Mouse (Mus musculus): ENCODE results near the gene Syn3. TPM values are rescaled to one million over a fixed set of nuclear protein-coding genes. Genes with fewer than 3 reads are reported as not detected.
A peak's percentile ranks its signal among the peaks of the same experiment; 100 is the strongest.
"Not testable (repeated sequence)": the region's sequence is repeated elsewhere in the genome, so short reads cannot be mapped to it uniquely, and the experiment has no call there.

Syn3 gene
- polyA plus RNA-seq, 1 experiment from 2014 or later, result 8.5 TPM

DNA sequence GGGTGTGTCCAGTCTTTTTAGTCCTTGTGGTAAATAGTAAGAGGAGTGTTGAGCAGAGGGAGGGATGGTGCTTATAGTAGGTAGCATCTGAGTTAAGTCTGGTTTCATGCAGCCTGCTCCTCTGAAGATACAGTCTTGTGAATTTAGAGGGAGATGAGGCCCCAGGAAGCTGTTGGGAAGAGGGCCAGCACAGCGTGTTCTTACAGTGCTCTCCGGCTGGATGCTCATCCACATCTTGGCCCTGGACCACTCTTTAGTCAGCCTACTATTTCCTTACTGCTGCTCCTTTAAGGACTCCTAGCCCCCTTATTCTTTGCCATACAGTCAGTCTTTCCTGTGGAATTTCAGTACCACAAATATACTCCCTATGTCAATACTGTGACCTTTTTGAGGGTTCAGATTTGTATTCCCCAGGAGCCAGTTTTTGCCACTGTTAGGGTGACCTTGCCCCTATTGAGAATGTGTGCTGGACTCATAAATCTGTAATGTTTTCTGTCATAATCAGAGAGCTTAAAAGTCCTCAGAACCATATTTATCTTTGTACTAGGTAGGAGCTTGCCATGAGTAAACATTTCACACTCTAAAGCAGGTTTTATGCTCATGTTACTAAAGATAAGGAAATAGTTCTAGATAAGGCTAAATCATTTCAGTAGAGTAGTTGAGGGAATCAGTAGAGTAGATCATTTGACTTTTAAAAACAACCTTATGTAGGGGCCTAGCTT, 464.5 kb downstream of the Syn3 start:
- DNase-seq (ENCODE audit: low spot score) (no peak), ATAC-seq (no peak)
- no peaks in the 10 kb centered on the region for H3K9me3 ChIP-seq (replicated peaks; ENCODE audit: control insufficient read depth, low read length)
- H3K4me2 ChIP-seq (ENCODE audit: low read length), result no peak overlapping the region
- no peak overlapping the region for H3K4me3 ChIP-seq (ENCODE audit: low read depth, low read length)
- 76% methylated on average over 2 of the region's 2 CpGs for WGBS
- no peak overlapping the region for H3K27ac ChIP-seq (ENCODE audit: low read depth, low read length)
- H3K9ac ChIP-seq (ENCODE audit: low read length), result no peak overlapping the region
- H3K27me3 ChIP-seq (replicated peaks; ENCODE audit: control insufficient read depth, insufficient read depth, low read length), result no peaks in the 10 kb centered on the region
- H3K36me3 ChIP-seq (ENCODE audit: control insufficient read depth, insufficient read depth, low read length), result peaks cover 3% of the 10 kb centered on the region; the same call in 1 of the 2 replicates
- H3K4me1 ChIP-seq (ENCODE audit: control insufficient read depth, insufficient read depth, low read length), result no peaks in the 10 kb centered on the region

GRCm38 (mm10) chr10:86032517-86032916, 466.2 kb downstream of the Syn3 start:
- 57% methylated on average over 3 of the region's 3 CpGs for WGBS
- Histone ChIP-seq H3K9me3 (replicated peaks; ENCODE audit: control insufficient read depth, low read length) (no peaks in the 10 kb centered on the region), H3K27ac (ENCODE audit: low read depth, low read length) (no peak overlapping the region), H3K36me3 (ENCODE audit: control insufficient read depth, insufficient read depth, low read length) (peaks cover 3% of the 10 kb centered on the region; the same call in 1 of the 2 replicates), H3K4me3 (ENCODE audit: low read depth, low read length) (no peak overlapping the region), H3K4me2 (ENCODE audit: low read length) (no peak overlapping the region), H3K9ac (ENCODE audit: low read length) (no peak overlapping the region), H3K4me1 (ENCODE audit: control insufficient read depth, insufficient read depth, low read length) (no peaks in the 10 kb centered on the region), H3K27me3 (replicated peaks; ENCODE audit: control insufficient read depth, insufficient read depth, low read length) (no peaks in the 10 kb centered on the region)
- ATAC-seq (no peak), DNase-seq (ENCODE audit: low spot score) (no peak)

GRCm38 (mm10) chr10:86030743-86031142, 468.0 kb downstream of the Syn3 start:
- DNase-seq (ENCODE audit: low spot score), result no peak
- H3K27ac ChIP-seq (ENCODE audit: low read depth, low read length), result no peak overlapping the region
- H3K9ac ChIP-seq (ENCODE audit: low read length), result no peak overlapping the region
- no peaks in the 10 kb centered on the region for H3K9me3 ChIP-seq (replicated peaks; ENCODE audit: control insufficient read depth, low read length)
- ATAC-seq, result no peak
- H3K4me1 ChIP-seq (ENCODE audit: control insufficient read depth, insufficient read depth, low read length), result no peaks in the 10 kb centered on the region
- no peak overlapping the region for H3K4me2 ChIP-seq (ENCODE audit: low read length)
- H3K36me3 ChIP-seq (ENCODE audit: control insufficient read depth, insufficient read depth, low read length), result peaks cover 3% of the 10 kb centered on the region; the same call in 1 of the 2 replicates
- H3K4me3 ChIP-seq (ENCODE audit: low read depth, low read length), result no peak overlapping the region
- no peaks in the 10 kb centered on the region for H3K27me3 ChIP-seq (replicated peaks; ENCODE audit: control insufficient read depth, insufficient read depth, low read length)
- whole genome bisulfite sequencing, result 91% methylated on average over 7 of the region's 7 CpGs

DNA sequence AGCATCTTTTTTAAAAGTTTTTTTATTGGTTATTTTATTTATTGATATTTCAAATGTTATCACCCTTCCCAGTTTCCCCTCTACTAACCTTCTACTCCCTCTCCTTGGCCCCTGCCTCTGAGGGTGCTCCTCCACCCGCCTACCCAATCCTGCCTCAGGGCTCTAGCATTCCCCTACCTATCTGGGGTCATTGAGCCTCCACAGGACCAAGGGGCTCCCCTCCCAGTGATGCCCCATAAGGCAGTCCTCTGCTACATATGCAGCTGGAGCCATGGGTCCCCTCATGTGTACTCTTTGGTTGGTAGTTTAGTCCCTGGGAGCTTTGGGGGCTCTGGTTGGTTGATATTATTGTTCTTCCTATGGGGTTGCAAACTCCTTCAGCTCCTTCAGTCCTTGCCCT, 471.9 kb downstream of the Syn3 start:
- not testable (repeated sequence) for ATAC-seq
- 88% methylated on average over 1 of the region's 1 CpGs for WGBS

DNA sequence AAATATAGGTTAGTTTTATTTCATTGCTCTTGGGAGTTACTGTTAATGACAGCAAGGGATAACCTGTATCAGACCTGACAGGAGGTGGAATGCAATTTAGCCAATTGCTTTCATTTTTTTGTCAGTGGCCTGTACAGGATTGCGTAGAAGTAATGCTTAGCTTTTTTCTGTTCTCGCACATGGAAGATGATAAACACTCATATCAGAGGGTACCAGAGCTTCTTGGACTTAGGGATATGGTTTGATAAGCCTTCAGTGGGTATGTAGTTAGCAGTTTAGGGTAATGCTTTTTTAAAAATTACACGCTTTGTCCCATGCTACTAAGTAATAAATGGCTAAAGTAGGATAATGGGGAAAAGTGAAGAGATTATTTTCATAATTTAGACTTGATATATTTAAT, 472.3 kb downstream of the Syn3 start:
- Histone ChIP-seq H3K4me2 (ENCODE audit: low read length) (no peak overlapping the region), H3K27ac (ENCODE audit: low read depth, low read length) (no peak overlapping the region), H3K4me3 (ENCODE audit: low read depth, low read length) (no peak overlapping the region), H3K27me3 (replicated peaks; ENCODE audit: control insufficient read depth, insufficient read depth, low read length) (no peaks in the 10 kb centered on the region), H3K36me3 (ENCODE audit: control insufficient read depth, insufficient read depth, low read length) (peaks cover 3% of the 10 kb centered on the region; the same call in 1 of the 2 replicates), H3K4me1 (ENCODE audit: control insufficient read depth, insufficient read depth, low read length) (0 out of 2 replicates have a peak, but pooled peaks cover 2% of the 10 kb centered on the region), H3K9me3 (replicated peaks; ENCODE audit: control insufficient read depth, low read length) (no peaks in the 10 kb centered on the region), H3K9ac (ENCODE audit: low read length) (no peak overlapping the region)
- DNase-seq (ENCODE audit: low spot score) (no peak), ATAC-seq (no peak)
- 96% methylated on average over 3 of the region's 3 CpGs for WGBS

More for the DNA sequence above, 471.9 kb downstream of the Syn3 start:
- H3K27me3 ChIP-seq (replicated peaks; ENCODE audit: control insufficient read depth, insufficient read depth, low read length); H3K9ac ChIP-seq (ENCODE audit: low read length); DNase-seq (ENCODE audit: low spot score); H3K4me1 ChIP-seq (ENCODE audit: control insufficient read depth, insufficient read depth, low read length); H3K36me3 ChIP-seq (ENCODE audit: control insufficient read depth, insufficient read depth, low read length); H3K9me3 ChIP-seq (replicated peaks; ENCODE audit: control insufficient read depth, low read length); H3K4me2 ChIP-seq (ENCODE audit: low read length); H3K27ac ChIP-seq (ENCODE audit: low read depth, low read length); H3K4me3 ChIP-seq (ENCODE audit: low read depth, low read length): not testable (repeated sequence)

- Histone ChIP-seq H3K27me3 (replicated peaks; ENCODE audit: control insufficient read depth, insufficient read depth, low read length) (no peaks in the 10 kb centered on the region), H3K36me3 (ENCODE audit: control insufficient read depth, insufficient read depth, low read length) (no peaks in the 10 kb centered on the region), H3K4me1 (ENCODE audit: control insufficient read depth, insufficient read depth, low read length) (0 out of 2 replicates have a peak, but pooled peaks cover 2% of the 10 kb centered on the region), H3K27ac (ENCODE audit: low read depth, low read length) (no peak overlapping the region), H3K9ac (ENCODE audit: low read length) (no peak overlapping the region), H3K4me2 (ENCODE audit: low read length) (no peak overlapping the region), H3K4me3 (ENCODE audit: low read depth, low read length) (no peak overlapping the region), H3K9me3 (replicated peaks; ENCODE audit: control insufficient read depth, low read length) (no peaks in the 10 kb centered on the region)
- DNase-seq (ENCODE audit: low spot score) (no peak), ATAC-seq (no peak)
- WGBS, result 91% methylated on average over 2 of the region's 2 CpGs
Observed at GRCm38 (mm10) chr10:86025906-86026305, 472.8 kb downstream of the Syn3 start.

DNA sequence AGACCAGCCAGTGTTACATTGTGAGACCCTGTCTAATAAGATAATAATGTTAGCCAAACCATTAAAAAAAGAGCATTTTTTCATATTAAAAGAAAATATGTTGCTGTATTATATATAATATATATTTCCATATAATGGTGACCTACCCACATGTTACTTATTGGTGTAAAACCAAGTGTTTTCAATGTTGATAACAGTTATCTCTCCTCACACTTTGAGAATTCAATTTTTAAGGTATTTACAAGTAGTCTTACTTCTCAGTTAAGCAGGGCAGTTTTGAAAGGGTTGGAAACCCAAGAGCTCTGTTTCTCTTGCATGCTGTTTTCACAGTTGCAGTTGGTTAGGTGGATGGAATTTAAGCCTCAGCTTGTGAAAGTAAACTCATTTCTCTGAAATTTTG, 475.5 kb downstream of the Syn3 start:
- H3K4me1 ChIP-seq (ENCODE audit: control insufficient read depth, insufficient read depth, low read length), result 0 out of 2 replicates have a peak, but pooled peaks cover 2% of the 10 kb centered on the region
- no peak for DNase-seq (ENCODE audit: low spot score)
- no peak overlapping the region for H3K9ac ChIP-seq (ENCODE audit: low read length)
- no peaks in the 10 kb centered on the region for H3K36me3 ChIP-seq (ENCODE audit: control insufficient read depth, insufficient read depth, low read length)
- H3K27me3 ChIP-seq (replicated peaks; ENCODE audit: control insufficient read depth, insufficient read depth, low read length), result no peaks in the 10 kb centered on the region
- H3K27ac ChIP-seq (ENCODE audit: low read depth, low read length), result no peak overlapping the region
- no peak overlapping the region for H3K4me3 ChIP-seq (ENCODE audit: low read depth, low read length)
- ATAC-seq, result no peak
- no peaks in the 10 kb centered on the region for H3K9me3 ChIP-seq (replicated peaks; ENCODE audit: control insufficient read depth, low read length)
- no peak overlapping the region for H3K4me2 ChIP-seq (ENCODE audit: low read length)

DNA sequence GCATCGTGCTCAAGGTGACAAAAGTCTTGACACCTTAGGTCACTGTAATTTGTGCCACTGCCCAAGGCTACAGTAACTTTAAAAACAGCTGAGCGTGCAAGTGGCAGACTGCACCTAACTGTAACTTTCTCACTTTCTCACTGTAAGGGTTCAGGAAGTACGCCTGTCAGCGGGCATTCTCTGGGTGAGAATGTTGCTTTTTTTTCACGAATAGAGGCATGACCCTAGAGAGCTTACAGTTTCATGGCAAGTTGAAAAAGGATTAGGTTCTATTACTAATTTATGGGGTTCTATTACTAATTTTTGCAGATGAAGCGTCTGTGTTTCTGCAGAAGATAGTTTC, 476.3 kb downstream of the Syn3 start:
- H3K4me3 ChIP-seq (ENCODE audit: low read depth, low read length), result peak overlapping the region; percentile 88
- no peaks in the 10 kb centered on the region for H3K27me3 ChIP-seq (replicated peaks; ENCODE audit: control insufficient read depth, insufficient read depth, low read length)
- peak overlapping the region; percentile 78 for H3K9ac ChIP-seq (ENCODE audit: low read length)
- no peak for DNase-seq (ENCODE audit: low spot score)
- no peak for ATAC-seq
- 0 out of 2 replicates have a peak, but pooled peaks cover 2% of the 10 kb centered on the region for H3K4me1 ChIP-seq (ENCODE audit: control insufficient read depth, insufficient read depth, low read length)
- 4% methylated on average over 6 of the region's 6 CpGs for WGBS
- no peak overlapping the region; the same call in 1 of the 2 replicates for H3K27ac ChIP-seq (ENCODE audit: low read depth, low read length)
- no peaks in the 10 kb centered on the region for H3K36me3 ChIP-seq (ENCODE audit: control insufficient read depth, insufficient read depth, low read length)
- H3K9me3 ChIP-seq (replicated peaks; ENCODE audit: control insufficient read depth, low read length), result no peaks in the 10 kb centered on the region
- H3K4me2 ChIP-seq (ENCODE audit: low read length), result peak overlapping the region; percentile 72

DNA sequence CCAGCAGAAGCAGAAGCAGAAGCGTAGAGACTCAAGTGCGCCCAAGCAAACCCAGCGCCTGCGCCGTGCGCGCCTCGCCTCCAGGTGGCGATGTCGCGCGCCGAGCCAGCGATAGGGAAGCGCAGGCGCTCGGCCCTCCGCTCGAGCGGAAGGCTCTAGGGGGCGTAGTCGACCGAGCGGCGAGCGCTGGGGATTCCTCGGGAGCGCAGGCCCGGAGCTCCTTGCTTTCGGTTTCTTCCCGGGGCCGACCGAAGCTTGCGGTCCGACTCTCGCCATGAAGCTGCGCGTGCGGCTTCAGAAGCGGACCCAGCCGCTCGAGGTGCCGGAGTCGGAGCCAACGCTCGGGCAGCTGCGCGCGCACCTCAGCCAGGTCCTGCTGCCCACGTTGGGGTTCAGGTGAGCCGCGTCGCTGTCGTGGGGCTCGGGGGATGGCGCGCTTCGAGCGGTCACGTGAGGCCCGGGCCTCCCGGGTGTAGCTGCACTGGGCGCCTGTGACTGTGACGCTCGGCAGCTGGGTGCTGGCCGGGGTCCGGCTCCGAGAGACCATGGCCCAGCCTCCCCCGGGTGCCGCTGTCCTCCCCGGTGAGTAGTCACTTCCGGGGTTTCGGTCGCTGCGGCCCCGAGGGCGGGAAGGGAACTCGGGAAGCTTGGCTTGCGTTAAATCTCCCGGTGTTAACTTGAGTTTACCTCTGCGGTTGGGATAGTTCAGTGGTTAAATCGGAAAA, 476.8 kb downstream of the Syn3 start, which contains the start of gene Fbxo7:
Gene Fbxo7 (plus strand): TSS at position 224 of the 725 bp plus-strand sequence.
- Histone ChIP-seq H3K27ac (ENCODE audit: low read depth, low read length) (peak within 1 kb of the TSS; percentile 85), H3K27me3 (replicated peaks; ENCODE audit: control insufficient read depth, insufficient read depth, low read length) (no peaks in the 10 kb centered on the region), H3K9me3 (replicated peaks; ENCODE audit: control insufficient read depth, low read length) (no peaks in the 10 kb centered on the region), H3K4me2 (ENCODE audit: low read length) (peak within 1 kb of the TSS; percentile 72), H3K4me3 (ENCODE audit: low read depth, low read length) (peak within 1 kb of the TSS; percentile 88), H3K9ac (ENCODE audit: low read length) (peak within 1 kb of the TSS; percentile 78), H3K4me1 (ENCODE audit: control insufficient read depth, insufficient read depth, low read length) (0 out of 2 replicates have a peak, but pooled peaks cover 2% of the 10 kb centered on the region), H3K36me3 (ENCODE audit: control insufficient read depth, insufficient read depth, low read length) (no peaks in the 10 kb centered on the region)
- under 1% methylated on average over 77 of the region's 82 CpGs for WGBS
- peak; percentile 94 for DNase-seq (ENCODE audit: low spot score)
- ATAC-seq, result peak; percentile 98

Data from forebrain, embryonic 14.5 days (tissue).